Mouse (Mus musculus): ENCODE measurements around the gene Fam126a.

DNA sequence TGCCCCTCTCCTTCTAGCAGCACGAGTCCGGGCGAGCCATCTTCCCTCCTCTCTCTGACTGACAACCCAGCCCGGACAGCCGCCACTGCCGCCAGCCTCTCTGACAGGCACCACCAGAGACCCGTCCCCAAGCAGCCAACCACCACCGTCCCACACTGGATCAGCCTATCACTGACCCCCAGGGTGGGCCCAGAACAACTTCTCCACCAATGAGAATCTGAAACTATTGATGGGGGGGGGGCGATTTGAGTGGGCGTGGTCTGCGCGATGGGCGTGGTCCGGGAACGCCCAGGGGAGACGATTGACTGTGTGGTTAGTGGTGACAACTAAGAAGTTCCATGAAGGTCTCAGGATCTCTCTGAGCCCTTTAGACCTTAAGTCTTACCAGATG, at the start of gene Fam126a:
- TF ChIP-seq GATA1 (IDR thresholded peaks at IDR 0.05; ENCODE audit: borderline replicate concordance, low read length) (no peak), FLI1 (IDR thresholded peaks at IDR 0.05; ENCODE audit: low read length) (no peak)

Measured in megakaryocyte, embryonic 14.5 days (primary cell).